Mouse (Mus musculus): ENCODE measurements around the gene Aox3. TPM values are rescaled to one million over a fixed set of nuclear protein-coding genes. Genes with fewer than 3 reads are reported as not detected.

The Aox3 gene
- polyA plus RNA-seq, 1 experiment, result 0.03 TPM

DNA sequence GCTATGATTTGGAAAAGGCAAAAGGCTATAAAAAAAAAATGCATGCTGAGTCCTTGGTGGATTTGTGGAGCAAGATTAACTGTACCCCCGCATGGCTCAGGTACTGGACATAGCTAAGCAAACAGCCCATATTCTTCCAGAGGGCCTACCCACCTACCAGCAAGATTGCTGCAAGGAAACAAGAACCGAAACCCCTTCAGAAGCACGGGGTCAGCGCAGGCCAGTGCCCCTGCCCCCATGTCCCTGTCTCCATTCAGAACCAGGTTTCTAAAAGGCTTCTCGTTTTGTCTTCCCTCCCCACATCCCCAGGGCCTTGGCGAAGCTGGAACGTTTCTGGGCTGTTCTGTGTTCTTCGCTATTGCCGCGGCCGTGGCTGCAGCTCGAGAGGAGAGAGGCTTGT is 81.4 kb downstream of the Aox3 start:
- Histone ChIP-seq H3K36me3 (ENCODE audit: control insufficient read depth, insufficient read depth, low read length) (no peaks in the 10 kb centered on the region), H3K27me3 (ENCODE audit: control insufficient read depth, insufficient read depth, low read length) (no peaks in the 10 kb centered on the region), H3K4me1 (ENCODE audit: control insufficient read depth, insufficient read depth, insufficient read length, low read length) (no peaks in the 10 kb centered on the region), H3K4me3 (ENCODE audit: low read depth, low read length) (no peak overlapping the region), H3K27ac (ENCODE audit: insufficient read depth, low read depth, low read length) (no peak overlapping the region)
- WGBS, result 88% methylated on average over 12 of the region's 12 CpGs
- TF ChIP-seq POLR2A (IDR thresholded peaks at IDR 0.05; ENCODE audit: low read depth, low read length) (no peak), CTCF (IDR thresholded peaks at IDR 0.05; ENCODE audit: extremely low read depth, insufficient read length, insufficient replicate concordance, low read depth, low read length) (no peak)

- no peak overlapping the region for H3K27ac ChIP-seq (ENCODE audit: insufficient read depth, low read depth, low read length)
- no peaks in the 10 kb centered on the region for H3K4me1 ChIP-seq (ENCODE audit: control insufficient read depth, insufficient read depth, insufficient read length, low read length)
- TF ChIP-seq CTCF (IDR thresholded peaks at IDR 0.05; ENCODE audit: extremely low read depth, insufficient read length, insufficient replicate concordance, low read depth, low read length), result no peak
- no peaks in the 10 kb centered on the region for H3K27me3 ChIP-seq (ENCODE audit: control insufficient read depth, insufficient read depth, low read length)
- no peak overlapping the region for H3K4me3 ChIP-seq (ENCODE audit: low read depth, low read length)
- 76% methylated on average over 3 of the region's 3 CpGs for WGBS
- H3K36me3 ChIP-seq (ENCODE audit: control insufficient read depth, insufficient read depth, low read length), result no peaks in the 10 kb centered on the region
These were observed 82.1 kb downstream of the Aox3 start for GRCm38 (mm10) chr1:58194988-58195387.

GRCm38 (mm10) chr1:58195541-58195940 is 82.6 kb downstream of the Aox3 start:
- 21% methylated on average over 10 of the region's 10 CpGs for WGBS
- H3K27ac ChIP-seq (ENCODE audit: insufficient read depth, low read depth, low read length), result no peak overlapping the region
- no peaks in the 10 kb centered on the region for H3K4me1 ChIP-seq (ENCODE audit: control insufficient read depth, insufficient read depth, insufficient read length, low read length)
- H3K36me3 ChIP-seq (ENCODE audit: control insufficient read depth, insufficient read depth, low read length), result no peaks in the 10 kb centered on the region
- TF ChIP-seq CTCF (IDR thresholded peaks at IDR 0.05; ENCODE audit: extremely low read depth, insufficient read length, insufficient replicate concordance, low read depth, low read length), result no peak
- no peak for TF ChIP-seq POLR2A (IDR thresholded peaks at IDR 0.05; ENCODE audit: low read depth, low read length)
- H3K27me3 ChIP-seq (ENCODE audit: control insufficient read depth, insufficient read depth, low read length), result no peaks in the 10 kb centered on the region
- H3K4me3 ChIP-seq (ENCODE audit: low read depth, low read length), result no peak overlapping the region

DNA sequence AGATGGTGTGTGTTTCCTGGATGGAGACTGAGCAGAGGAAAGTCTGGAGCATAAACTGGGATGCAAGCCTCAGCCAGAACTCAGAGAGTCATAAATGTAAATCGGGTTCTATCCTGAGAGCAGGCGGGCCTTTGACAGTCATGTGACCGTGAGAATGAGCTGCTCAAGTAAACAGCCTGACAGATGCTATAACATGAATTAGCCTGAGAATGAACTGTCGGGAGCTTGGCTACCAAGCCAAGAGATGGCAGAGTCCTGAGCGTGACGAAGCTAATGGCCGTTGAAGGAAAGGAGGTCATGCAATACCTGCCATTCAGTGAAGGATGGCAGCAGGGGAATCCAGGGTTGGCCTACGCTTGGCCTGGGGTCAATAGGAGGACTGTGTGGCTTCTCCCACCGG is 84.1 kb downstream of the Aox3 start:
- TF ChIP-seq CTCF (IDR thresholded peaks at IDR 0.05; ENCODE audit: extremely low read depth, insufficient read length, insufficient replicate concordance, low read depth, low read length), result no peak
- TF ChIP-seq POLR2A (IDR thresholded peaks at IDR 0.05; ENCODE audit: low read depth, low read length), result no peak
- 61% methylated on average over 9 of the region's 9 CpGs for WGBS

GRCm38 (mm10) chr1:58198386-58198785 is 85.5 kb downstream of the Aox3 start:
- H3K36me3 ChIP-seq (ENCODE audit: control insufficient read depth, insufficient read depth, low read length), result no peaks in the 10 kb centered on the region
- TF ChIP-seq CTCF (IDR thresholded peaks at IDR 0.05; ENCODE audit: extremely low read depth, insufficient read length, insufficient replicate concordance, low read depth, low read length) (no peak), POLR2A (IDR thresholded peaks at IDR 0.05; ENCODE audit: low read depth, low read length) (no peak)
- no peak overlapping the region for H3K4me3 ChIP-seq (ENCODE audit: low read depth, low read length)
- H3K27ac ChIP-seq (ENCODE audit: insufficient read depth, low read depth, low read length), result no peak overlapping the region
- 47% methylated on average over 4 of the region's 4 CpGs for WGBS
- H3K27me3 ChIP-seq (ENCODE audit: control insufficient read depth, insufficient read depth, low read length), result no peaks in the 10 kb centered on the region
- H3K4me1 ChIP-seq (ENCODE audit: control insufficient read depth, insufficient read depth, insufficient read length, low read length), result no peaks in the 10 kb centered on the region

More for the DNA sequence above, 84.1 kb downstream of the Aox3 start:
- no peaks in the 10 kb centered on the region for H3K36me3 ChIP-seq (ENCODE audit: control insufficient read depth, insufficient read depth, low read length)
- H3K4me1 ChIP-seq (ENCODE audit: control insufficient read depth, insufficient read depth, insufficient read length, low read length), result no peaks in the 10 kb centered on the region
- no peak overlapping the region for H3K4me3 ChIP-seq (ENCODE audit: low read depth, low read length)
- no peaks in the 10 kb centered on the region for H3K27me3 ChIP-seq (ENCODE audit: control insufficient read depth, insufficient read depth, low read length)
- H3K27ac ChIP-seq (ENCODE audit: insufficient read depth, low read depth, low read length), result no peak overlapping the region

- Histone ChIP-seq H3K36me3 (ENCODE audit: control insufficient read depth, insufficient read depth, low read length) (no peaks in the 10 kb centered on the region), H3K4me1 (ENCODE audit: control insufficient read depth, insufficient read depth, insufficient read length, low read length) (no peaks in the 10 kb centered on the region), H3K4me3 (ENCODE audit: low read depth, low read length) (no peak within 1 kb of the TSS), H3K27ac (ENCODE audit: insufficient read depth, low read depth, low read length) (no peak within 1 kb of the TSS), H3K27me3 (ENCODE audit: control insufficient read depth, insufficient read depth, low read length) (no peaks in the 10 kb centered on the region)
- 67% methylated on average over 17 of the region's 17 CpGs for WGBS
- TF ChIP-seq POLR2A (IDR thresholded peaks at IDR 0.05; ENCODE audit: low read depth, low read length), result no peak
- TF ChIP-seq CTCF (IDR thresholded peaks at IDR 0.05; ENCODE audit: extremely low read depth, insufficient read length, insufficient replicate concordance, low read depth, low read length), result no peak
These were observed 97.3 kb downstream of the Aox3 start, which contains the start of gene Aox4 for GRCm38 (mm10) chr1:58210203-58210602. Gene Aox4, plus strand, starts transcription at chr1:58210397.

GRCm38 (mm10) chr1:58212805-58213204 is 99.9 kb downstream of the Aox3 start:
- H3K4me1 ChIP-seq (ENCODE audit: control insufficient read depth, insufficient read depth, insufficient read length, low read length), result no peaks in the 10 kb centered on the region
- TF ChIP-seq CTCF (IDR thresholded peaks at IDR 0.05; ENCODE audit: extremely low read depth, insufficient read length, insufficient replicate concordance, low read depth, low read length), result no peak
- no peak for TF ChIP-seq POLR2A (IDR thresholded peaks at IDR 0.05; ENCODE audit: low read depth, low read length)
- H3K4me3 ChIP-seq (ENCODE audit: low read depth, low read length), result no peak overlapping the region
- no peak overlapping the region for H3K27ac ChIP-seq (ENCODE audit: insufficient read depth, low read depth, low read length)
- H3K27me3 ChIP-seq (ENCODE audit: control insufficient read depth, insufficient read depth, low read length), result no peaks in the 10 kb centered on the region
- 40% methylated on average over 7 of the region's 7 CpGs for WGBS
- H3K36me3 ChIP-seq (ENCODE audit: control insufficient read depth, insufficient read depth, low read length), result no peaks in the 10 kb centered on the region

DNA sequence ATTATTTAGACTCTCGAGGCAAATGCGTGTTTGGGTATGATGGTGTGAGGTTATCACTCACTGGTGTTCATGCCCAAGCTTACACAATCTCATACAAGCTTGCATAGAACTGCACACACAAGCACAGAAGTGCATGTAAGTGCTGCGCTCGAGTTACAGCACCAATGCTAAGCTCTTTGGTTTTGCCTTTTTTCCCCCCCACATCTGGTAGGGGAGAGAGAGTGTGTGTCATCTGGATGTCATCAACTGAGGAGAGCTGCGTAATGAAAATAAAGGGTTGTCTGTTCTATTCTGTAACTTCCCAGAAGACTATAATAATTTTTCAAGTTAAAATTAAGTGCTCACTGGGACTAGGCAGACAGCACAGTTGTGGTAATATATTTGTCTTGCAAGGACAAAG is 100.9 kb downstream of the Aox3 start:
- 81% methylated on average over 5 of the region's 5 CpGs for WGBS

More for the DNA sequence above, 100.9 kb downstream of the Aox3 start:
- Histone ChIP-seq H3K27me3 (ENCODE audit: control insufficient read depth, insufficient read depth, low read length) (no peaks in the 10 kb centered on the region), H3K27ac (ENCODE audit: insufficient read depth, low read depth, low read length) (no peak overlapping the region), H3K36me3 (ENCODE audit: control insufficient read depth, insufficient read depth, low read length) (no peaks in the 10 kb centered on the region), H3K4me1 (ENCODE audit: control insufficient read depth, insufficient read depth, insufficient read length, low read length) (no peaks in the 10 kb centered on the region), H3K4me3 (ENCODE audit: low read depth, low read length) (no peak overlapping the region)
- TF ChIP-seq CTCF (IDR thresholded peaks at IDR 0.05; ENCODE audit: extremely low read depth, insufficient read length, insufficient replicate concordance, low read depth, low read length) (no peak), POLR2A (IDR thresholded peaks at IDR 0.05; ENCODE audit: low read depth, low read length) (no peak)

Measured in small intestine, adult 2 months (tissue).